Mouse (Mus musculus) heart, postnatal 0 days (tissue): ENCODE results near the gene Rbms1. TPM values are rescaled to one million over a fixed set of nuclear protein-coding genes. Genes with fewer than 3 reads are reported as not detected.
A peak's percentile ranks its signal among the peaks of the same experiment; 100 is the strongest.

Source experiments
- ATAC-seq: fragments of 200-750 bp; cut with Nextera tagmentation; 2 replicates; pipeline ENCODE4 v1.8.0; 2017; ENCODE audit warnings: low read depth, moderate number of reproducible peaks, moderate library complexity; ENCODE audit not compliant: insufficient read depth
- DNase-seq: peaks from one replicate; pipeline ENCODE4 v3.0.0-alpha.2; 2016; ENCODE audit warnings: low spot score
- H3K27ac ChIP-seq: fragments of 300-500 bp; sonication (generic); 2 replicates; pipeline ENCODE4 v1.5.1; 2014; ENCODE audit warnings: low read depth, mild to moderate bottlenecking
- H3K27me3 ChIP-seq: fragments of 300-500 bp; sonication (generic); 2 replicates; pipeline ENCODE4 v1.6.1; 2014; ENCODE audit warnings: low read length, mixed read lengths; ENCODE audit not compliant: control insufficient read depth, insufficient read depth
- H3K36me3 ChIP-seq: fragments of 300-500 bp; sonication (generic); replicated peaks from 2 replicates; pipeline ENCODE4 v1.6.1; 2014; ENCODE audit warnings: low read length, mixed read lengths; ENCODE audit not compliant: control insufficient read depth, insufficient read depth
- H3K4me1 ChIP-seq: fragments of 300-500 bp; sonication (generic); 2 replicates; pipeline ENCODE4 v1.6.1; 2014; ENCODE audit warnings: antibody characterized with exemption; ENCODE audit not compliant: control insufficient read depth, insufficient read depth
- H3K4me2 ChIP-seq: fragments of 300-500 bp; sonication (generic); 2 replicates; pipeline ENCODE4 v1.6.1; 2014; ENCODE audit warnings: low read depth, mild to moderate bottlenecking, low read length, moderate library complexity
- H3K4me3 ChIP-seq: fragments of 300-500 bp; sonication (generic); 2 replicates; pipeline ENCODE4 v1.5.1; 2014; ENCODE audit warnings: low read depth, low read length
- H3K9ac ChIP-seq: fragments of 300-500 bp; sonication (generic); replicated peaks from 2 replicates; pipeline ENCODE4 v1.6.1; 2014; ENCODE audit warnings: low read depth, low read length, mixed read lengths
- H3K9me3 ChIP-seq: fragments of 300-500 bp; sonication (generic); replicated peaks from 2 replicates; pipeline ENCODE4 v1.6.1; 2016; ENCODE audit warnings: low read length; ENCODE audit not compliant: control insufficient read depth
- CTCF ChIP-seq: IDR thresholded peaks from 2 replicates; pipeline ENCODE4 v1.5.1; 2016; ENCODE audit warnings: antibody characterized with exemption, control low read depth, low read depth
- EP300 ChIP-seq: IDR thresholded peaks from 2 replicates; pipeline ENCODE4 v1.6.1; 2016; ENCODE audit warnings: antibody characterized with exemption, low read depth
- WGBS: fragments of 180-500 bp; shearing (Covaris S2); extraction: QIAGEN DNeasy Blood & Tissue Kit; methylation state at CpG from one replicate; pipeline ENCODE4 v1.1.7; 2014; 5-methylcytosine and 5-hydroxymethylcytosine counted together
- polyA plus RNA-seq: library from polyadenylated mRNA; unstranded; fragments of >200 nt; fragmentation: Nextera tagmentation; extraction: Ambion mirVana; gene quantifications from 2 replicates; pipeline ENCODE4 v1.2.1, GENCODE M21; 2015
- total RNA-seq: library from RNA; depleted of rRNA; stranded (reverse); fragments of >200 nt; gene quantifications from 2 replicates; pipeline ENCODE4 v1.2.3, GENCODE M21; 2014; ENCODE audit warnings: low replicate concordance

Rbms1 gene
- total and polyA plus RNA-seq, 2 experiments from 2014 or later, result 52.8 to 56.2 TPM

- Histone ChIP-seq H3K27me3 (no peaks in the 10 kb centered on the region), H3K4me1 (peaks cover 29% of the 10 kb centered on the region), H3K9ac (no peak overlapping the region), H3K36me3 (peaks cover 8% of the 10 kb centered on the region), H3K4me2 (no peak overlapping the region), H3K27ac (no peak overlapping the region), H3K9me3 (no peaks in the 10 kb centered on the region), H3K4me3 (no peak overlapping the region)
- DNase-seq (no peak), ATAC-seq (no peak)
- no peak for TF ChIP-seq CTCF
- WGBS, result 87% methylated on average over 1 of the region's 1 CpGs
Observed at GRCm38 (mm10) chr2:60844259-60844658, 118.7 kb downstream of the Rbms1 start.

DNA sequence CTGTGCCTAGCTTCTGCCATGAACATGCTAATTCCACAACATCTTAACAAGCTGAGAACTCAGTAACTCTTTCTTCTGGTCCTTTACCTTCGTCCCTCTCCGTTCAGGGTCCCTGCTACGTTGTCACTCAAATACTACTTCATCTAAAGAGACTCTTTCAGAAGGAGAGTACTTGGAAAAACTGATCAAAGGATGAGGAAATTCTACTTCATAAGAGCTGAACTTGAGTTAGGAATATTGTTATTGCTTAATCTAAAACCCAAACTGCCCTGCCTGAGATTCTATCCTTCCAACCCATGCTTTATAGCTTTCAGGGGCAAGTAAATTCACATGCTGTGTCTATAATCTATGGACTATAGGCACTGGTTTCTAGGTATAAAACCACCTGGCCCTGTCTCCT is 119.4 kb downstream of the Rbms1 start:
- Histone ChIP-seq H3K9ac (no peak overlapping the region), H3K4me1 (peaks cover 28% of the 10 kb centered on the region), H3K27ac (no peak overlapping the region), H3K27me3 (no peaks in the 10 kb centered on the region), H3K9me3 (no peaks in the 10 kb centered on the region), H3K4me3 (no peak overlapping the region), H3K36me3 (peaks cover 8% of the 10 kb centered on the region), H3K4me2 (no peak overlapping the region)
- ATAC-seq (no peak), DNase-seq (no peak)
- 95% methylated on average over 3 of the region's 3 CpGs for WGBS
- TF ChIP-seq EP300 (no peak), CTCF (no peak)

DNA sequence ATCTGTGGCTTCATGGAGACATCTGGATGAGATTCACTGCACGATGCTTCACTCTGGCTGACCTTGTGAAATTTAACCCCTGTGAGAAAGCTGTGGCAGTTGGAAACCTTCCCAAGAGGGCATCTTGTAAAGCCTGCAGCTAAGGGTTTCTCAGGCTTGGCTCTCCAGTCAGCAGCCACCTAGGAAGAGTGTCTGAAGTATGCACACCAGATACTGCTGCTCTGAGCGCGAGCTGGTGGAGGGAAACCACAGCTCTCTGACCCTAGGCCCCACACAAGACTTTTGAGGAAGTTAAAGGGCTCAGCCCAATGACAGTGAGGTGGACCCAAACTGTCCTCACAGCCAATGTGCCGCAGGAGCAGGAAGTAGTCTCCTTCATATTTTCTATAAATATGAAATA is 120.0 kb downstream of the Rbms1 start:
- TF ChIP-seq EP300, result no peak
- no peak for TF ChIP-seq CTCF

GRCm38 (mm10) chr2:60840922-60841321 is 122.1 kb downstream of the Rbms1 start:
- H3K27ac ChIP-seq, result no peak overlapping the region
- WGBS, result 52% methylated on average over 4 of the region's 4 CpGs

More for the DNA sequence above, 120.0 kb downstream of the Rbms1 start:
- WGBS, result 22% methylated on average over 4 of the region's 4 CpGs
- Histone ChIP-seq H3K4me1 (peaks cover 30% of the 10 kb centered on the region), H3K27ac (no peak overlapping the region), H3K4me2 (no peak overlapping the region), H3K36me3 (peaks cover 8% of the 10 kb centered on the region), H3K9me3 (no peaks in the 10 kb centered on the region), H3K27me3 (no peaks in the 10 kb centered on the region), H3K4me3 (no peak overlapping the region), H3K9ac (no peak overlapping the region)
- DNase-seq, result no peak
- ATAC-seq, result no peak

GRCm38 (mm10) chr2:60839498-60839897 is 123.5 kb downstream of the Rbms1 start:
- Histone ChIP-seq H3K4me2 (no peak overlapping the region), H3K4me1 (peaks cover 48% of the 10 kb centered on the region), H3K9me3 (no peaks in the 10 kb centered on the region), H3K4me3 (no peak overlapping the region), H3K27me3 (no peaks in the 10 kb centered on the region), H3K36me3 (peaks cover 14% of the 10 kb centered on the region), H3K9ac (no peak overlapping the region), H3K27ac (no peak overlapping the region; the same call in 1 of the 2 replicates)
- no peak for TF ChIP-seq EP300
- no peak for TF ChIP-seq CTCF
- ATAC-seq (no peak), DNase-seq (no peak)
- WGBS, result 81% methylated on average over 4 of the region's 4 CpGs

More at GRCm38 (mm10) chr2:60840922-60841321, 122.1 kb downstream of the Rbms1 start:
- peaks cover 44% of the 10 kb centered on the region for H3K4me1 ChIP-seq
- DNase-seq (no peak), ATAC-seq (no peak)
- no peak overlapping the region for H3K9ac ChIP-seq
- H3K27me3 ChIP-seq, result no peaks in the 10 kb centered on the region
- no peak for TF ChIP-seq EP300
- TF ChIP-seq CTCF, result no peak
- no peaks in the 10 kb centered on the region for H3K9me3 ChIP-seq
- H3K4me2 ChIP-seq, result no peak overlapping the region
- H3K4me3 ChIP-seq, result no peak overlapping the region
- peaks cover 8% of the 10 kb centered on the region for H3K36me3 ChIP-seq

DNA sequence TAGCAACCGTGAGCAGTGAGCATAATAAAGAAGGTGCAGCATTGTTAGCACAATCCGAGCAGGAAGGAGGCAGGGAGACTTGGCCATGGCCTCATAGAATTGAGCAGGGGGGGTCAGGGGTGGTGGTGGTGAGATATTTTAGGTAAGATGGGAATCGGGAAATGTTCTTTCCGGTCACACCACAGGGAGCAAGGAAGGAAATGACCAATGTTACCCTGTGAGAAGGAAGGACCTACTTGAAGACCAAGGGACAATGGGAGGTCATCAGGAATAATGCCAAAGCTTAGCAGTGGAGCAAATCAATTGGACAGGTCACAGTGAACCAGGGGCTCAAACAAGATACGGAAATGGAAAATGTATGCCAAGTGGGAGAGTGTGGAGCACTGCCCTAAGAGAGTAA is 124.1 kb downstream of the Rbms1 start:
- Histone ChIP-seq H3K4me3 (no peak overlapping the region), H3K27me3 (no peaks in the 10 kb centered on the region), H3K36me3 (peaks cover 14% of the 10 kb centered on the region), H3K4me1 (peaks cover 50% of the 10 kb centered on the region), H3K9me3 (no peaks in the 10 kb centered on the region), H3K4me2 (no peak overlapping the region), H3K27ac (peak overlapping the region; percentile 51), H3K9ac (no peak overlapping the region)
- DNase-seq (peak; percentile 51), ATAC-seq (peak; percentile 62)
- WGBS, result 49% methylated on average over 5 of the region's 5 CpGs
- peak; percentile 77; the same call in 1 of the 2 replicates for TF ChIP-seq EP300
- no peak for TF ChIP-seq CTCF
